In genomic region chr17:86405644-86406043, GRCm38 (mm10) we compare ENCODE assay signal across 11 mouse cellular contexts.
DNase-seq lines count a peak whose midpoint lies in the region; ATAC-seq and TF ChIP-seq lines count a peak whose summit lies in the region.
"Had no signal": no experiment of that assay in that cellular context is flagged by ENCODE, and none has a peak within 500 bp of the region (broad histone marks: within the 10 kb centered on the region; RNA-seq: fewer than 3 reads in every experiment).

No protein-coding gene starts in this region.

- no peak for DNase-seq in hindbrain, embryonic 11.5 days (ENCODE audit: low spot score)
- DNase-seq in Patski (ENCODE audit: low read depth, low spot score): no peak
- DNase-seq in gastrocnemius, postnatal 36 days: no peak
- no peak for DNase-seq in frontal cortex, postnatal 14 days (ENCODE audit: low spot score in 2 of 2)
- DNase-seq: layer of hippocampus, postnatal 36 days had no signal

- POLR2A ChIA-PET in Patski (lab: Charles Lee): no interaction called here

- CTCF ChIA-PET in Patski (lab: Charles Lee): no interaction called here

- no peaks in the 10 kb centered on the region for H3K9me3 ChIP-seq in hindbrain, embryonic 15.5 days
- no peaks in the 10 kb centered on the region for H3K9me3 ChIP-seq in hindbrain, embryonic 11.5 days (ENCODE audit: control insufficient read depth, low read length)
- H3K9me3 ChIP-seq in limb, embryonic 12.5 days: no peaks in the 10 kb centered on the region
- H3K9me3 ChIP-seq: stomach, embryonic 15.5 days had no signal

- no peak overlapping the region for H3K4me2 ChIP-seq in hindbrain, embryonic 15.5 days
- no peak overlapping the region for H3K4me2 ChIP-seq in hindbrain, embryonic 11.5 days (replicated peaks; ENCODE audit: low read depth, low read length)
- H3K4me2 ChIP-seq in limb, embryonic 12.5 days: 0 out of 2 replicates have a peak overlapping the region, but pooled peaks have one; percentile 5
- H3K4me2 ChIP-seq: stomach, embryonic 15.5 days had no signal

- 80% methylated on average over 8 of the region's 8 CpGs for WGBS in hindbrain, embryonic 15.5 days
- 78% methylated on average over 8 of the region's 8 CpGs for WGBS in hindbrain, embryonic 11.5 days
- WGBS in limb, embryonic 12.5 days: 59% methylated on average over 8 of the region's 8 CpGs

- peaks cover 32% of the 10 kb centered on the region for H3K4me1 ChIP-seq in hindbrain, embryonic 15.5 days (replicated peaks)
- no peaks in the 10 kb centered on the region for H3K4me1 ChIP-seq in hindbrain, embryonic 11.5 days (replicated peaks; ENCODE audit: control insufficient read depth, insufficient read depth, low read length)
- peaks cover 32% of the 10 kb centered on the region for H3K4me1 ChIP-seq in limb, embryonic 12.5 days (replicated peaks)

- ATAC-seq in hindbrain, embryonic 15.5 days (ENCODE audit: low FRiP score, low read depth): no peak
- ATAC-seq in hindbrain, embryonic 11.5 days (ENCODE audit: low FRiP score): no peak
- ATAC-seq in Patski: peak; percentile 45
- peak; percentile 61; the same call in 1 of the 2 replicates for ATAC-seq in limb, embryonic 12.5 days (ENCODE audit: insufficient number of reproducible peaks, insufficient read depth, low FRiP score, low TSS enrichment, low read depth)
- ATAC-seq in megakaryocyte-erythroid progenitor cell, adult 5-6 weeks (replicated peaks; ENCODE audit: low FRiP score, low TSS enrichment, poor library complexity, severe bottlenecking): peak; percentile 96
- ATAC-seq: activated CD4-positive, CD25-positive, alpha-beta regulatory T cell, adult 4 months; inflammation-experienced regulatory T-cells, adult 6 months had no signal

- no peaks in the 10 kb centered on the region for H3K36me3 ChIP-seq in hindbrain, embryonic 15.5 days
- no peaks in the 10 kb centered on the region for H3K36me3 ChIP-seq in hindbrain, embryonic 11.5 days (ENCODE audit: control insufficient read depth, insufficient read depth, low read length)
- H3K36me3 ChIP-seq in limb, embryonic 12.5 days: no peaks in the 10 kb centered on the region
- H3K36me3 ChIP-seq: stomach, embryonic 15.5 days had no signal

- no peak overlapping the region for H3K4me3 ChIP-seq in hindbrain, embryonic 15.5 days
- no peak overlapping the region for H3K4me3 ChIP-seq in hindbrain, embryonic 11.5 days (ENCODE audit: low read depth, low read length)
- no peak overlapping the region for H3K4me3 ChIP-seq in limb, embryonic 12.5 days (replicated peaks)
- H3K4me3 ChIP-seq: stomach, embryonic 15.5 days had no signal

- in situ Hi-C loops in Patski (cut with MboI; ENCODE audit: low pct_unique_long_range_greater_than_20kb): no loop called here

- intact Hi-C loops in gastrocnemius, postnatal 36 days (cut with DNase I): no loop called here

- peak overlapping the region; percentile 32 for H3K27ac ChIP-seq in hindbrain, embryonic 15.5 days (replicated peaks)
- no peak overlapping the region for H3K27ac ChIP-seq in hindbrain, embryonic 11.5 days (ENCODE audit: low read depth, low read length)
- H3K27ac ChIP-seq in limb, embryonic 12.5 days: peak overlapping the region; percentile 84
- H3K27ac ChIP-seq: stomach, embryonic 15.5 days had no signal

- TF ChIP-seq CTCF in Patski (IDR thresholded peaks at IDR 0.05): no peak

- no peaks in the 10 kb centered on the region for H3K27me3 ChIP-seq in hindbrain, embryonic 15.5 days
- H3K27me3 ChIP-seq in hindbrain, embryonic 11.5 days (ENCODE audit: control insufficient read depth, insufficient read depth, low read length): no peaks in the 10 kb centered on the region
- H3K27me3 ChIP-seq in Patski: no peaks in the 10 kb centered on the region
- no peaks in the 10 kb centered on the region for H3K27me3 ChIP-seq in limb, embryonic 12.5 days
- H3K27me3 ChIP-seq: stomach, embryonic 15.5 days had no signal

- no peak overlapping the region for H3K9ac ChIP-seq in hindbrain, embryonic 15.5 days
- no peak overlapping the region for H3K9ac ChIP-seq in hindbrain, embryonic 11.5 days (ENCODE audit: low read depth, low read length)
- H3K9ac ChIP-seq in limb, embryonic 12.5 days (replicated peaks): no peak overlapping the region
- H3K9ac ChIP-seq: stomach, embryonic 15.5 days had no signal

Comparison
In these comparisons a context has a peak if more than half of its experiments do, and no peak if none do; other contexts are left out.
1. ATAC-seq: peak in Patski (single experiment), limb, embryonic 12.5 days (single experiment) and megakaryocyte-erythroid progenitor cell, adult 5-6 weeks (single experiment); none in hindbrain, embryonic 15.5 days (single experiment) and hindbrain, embryonic 11.5 days (single experiment).